In the genomic region with DNA sequence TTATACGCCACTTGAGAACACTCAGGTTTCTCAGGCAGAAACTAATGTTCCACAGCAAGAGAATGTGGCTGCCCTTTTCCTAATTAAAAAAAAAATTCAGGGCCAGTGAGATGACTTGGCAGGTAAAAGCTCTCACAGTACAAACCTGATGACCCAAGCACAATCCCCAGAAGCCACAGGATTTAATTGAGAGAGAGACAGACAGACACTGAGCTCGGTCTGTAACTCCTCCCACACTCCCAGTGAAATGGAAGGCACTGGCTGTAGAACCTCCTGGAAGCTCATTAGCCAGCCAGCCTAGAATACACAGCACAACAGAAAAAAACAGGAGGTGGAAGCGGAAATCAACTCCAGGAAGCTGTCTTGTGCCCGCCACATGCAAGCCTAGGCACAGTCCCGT, we compare ENCODE assay signal across 17 mouse cellular contexts. TPM values are rescaled to one million over a fixed set of nuclear protein-coding genes. Genes with fewer than 3 reads are reported as not detected.
DNase-seq lines count a peak whose midpoint lies in the region; ATAC-seq and TF ChIP-seq lines count a peak whose summit lies in the region.
"Had no signal": no experiment of that assay in that cellular context is flagged by ENCODE, and none has a peak within 500 bp of the region (broad histone marks: within the 10 kb centered on the region; RNA-seq: fewer than 3 reads in every experiment).

No protein-coding gene starts in this region.

- H3K27me3 ChIP-seq in liver, adult 2 months (ENCODE audit: control insufficient read depth, insufficient read depth, low read length), result no peaks in the 10 kb centered on the region
- H3K27me3 ChIP-seq: heart, embryonic 15.5 days; hindbrain, embryonic 12.5 days; midbrain, embryonic 12.5 days had no signal

- H3K36me3 ChIP-seq in liver, adult 2 months (ENCODE audit: control insufficient read depth, insufficient read depth, low read length), result no peaks in the 10 kb centered on the region
- H3K36me3 ChIP-seq in ES-E14 (ENCODE audit: control insufficient read depth, insufficient read depth, low read length, poor library complexity, severe bottlenecking), result no peaks in the 10 kb centered on the region
- H3K36me3 ChIP-seq: heart, embryonic 15.5 days had no signal

- in situ Hi-C loops in ES-E14 (cut with MboI; ENCODE audit: low sequenced_read_pairs in 2 of 2, unreplicated experiment in 2 of 2), result no loop called here

- H3K4me1 ChIP-seq in liver, adult 2 months (ENCODE audit: control insufficient read depth, insufficient read depth, low read length), result peaks cover 4% of the 10 kb centered on the region; the same call in 1 of the 2 replicates
- H3K4me1 ChIP-seq in ES-E14 (ENCODE audit: control insufficient read depth in 2 of 2, insufficient read depth in 2 of 2, low read length in 2 of 2, poor library complexity in 1 of 2), result peaks cover 2 to 29% of the 10 kb centered on the region in 2 experiments; a peak in 2 of 4 replicates

- no peak overlapping the region for H3K9ac ChIP-seq in liver, adult 2 months (ENCODE audit: low read depth, low read length)
- no peak overlapping the region; the same call in 1 of the 2 replicates for H3K9ac ChIP-seq in ES-E14 (ENCODE audit: insufficient read depth, low read depth, low read length, poor library complexity, severe bottlenecking)
- H3K9ac ChIP-seq: heart, embryonic 15.5 days; hindbrain, embryonic 12.5 days; midbrain, embryonic 12.5 days had no signal

- intact Hi-C loops in left cerebral cortex, postnatal 10 days (cut with DNase I), result loop anchor here (5.0 kb wide), 1 partner anchor 33 kb away; the partner anchor contains the start of gene Atmin
- intact Hi-C loops in left cerebral cortex, adult 2 months (cut with DNase I), result no loop called here

- WGBS in liver, adult 2 months, result 61% methylated on average over 5 of the region's 5 CpGs

- TF ChIP-seq POLR2A in liver, adult 2 months (IDR thresholded peaks at IDR 0.05; ENCODE audit: extremely low read depth, insufficient read depth, low read length), result no peak
- no peak for TF ChIP-seq POLR2A in brain, embryonic 14.5 days (IDR thresholded peaks at IDR 0.05; ENCODE audit: borderline replicate concordance, extremely low read depth, insufficient read depth, insufficient read length, poor library complexity, severe bottlenecking)

- no peak for DNase-seq in liver, adult 2 months (ENCODE audit: extremely low read depth, low read depth, low spot score)
- DNase-seq in liver, result no peak
- no peak for DNase-seq in ES-E14 (ENCODE audit: low read depth, low spot score)
- DNase-seq in brain, embryonic 14.5 days (ENCODE audit: low read depth), result peak; percentile 8
- DNase-seq in kidney, postnatal 25 days, result peak; percentile 42 to 63
- no peak for DNase-seq in left cerebral cortex, postnatal 10 days (ENCODE audit: extremely low spot score in 1 of 2, low spot score in 2 of 2)
- DNase-seq in left cerebral cortex, adult 2 months (ENCODE audit: extremely low spot score in 1 of 2, low spot score in 2 of 2), result no peak
- DNase-seq: cerebellum, adult 9-11 months; gastrocnemius, postnatal 36 days; lung, adult 2 months; right cerebral cortex, postnatal 25 days; thymus, adult 2 months had no signal

- no peak for TF ChIP-seq CTCF in liver, adult 2 months (IDR thresholded peaks at IDR 0.05; ENCODE audit: low read depth, low read length)
- no peak for TF ChIP-seq CTCF in brain, embryonic 14.5 days (IDR thresholded peaks at IDR 0.05; ENCODE audit: borderline replicate concordance, extremely low read depth, insufficient read depth, insufficient read length)
- TF ChIP-seq CTCF in left cerebral cortex, adult 2 months (IDR thresholded peaks at IDR 0.05), result no peak

- no peaks in the 10 kb centered on the region for H3K79me2 ChIP-seq in liver, adult 2 months (ENCODE audit: control insufficient read depth, insufficient read depth, low read length)

- H3K4me3 ChIP-seq in liver, adult 2 months (ENCODE audit: insufficient read depth, low read depth, low read length), result no peak overlapping the region
- no peak overlapping the region for H3K4me3 ChIP-seq in ES-E14 (ENCODE audit: insufficient read depth in 1 of 2, low read depth in 1 of 2, low read length in 2 of 2, poor library complexity in 1 of 2, severe bottlenecking in 1 of 2)
- H3K4me3 ChIP-seq in left cerebral cortex, adult 2 months, result no peak overlapping the region
- H3K4me3 ChIP-seq: heart, embryonic 15.5 days; hindbrain, embryonic 12.5 days; layer of hippocampus, adult 2 months; midbrain, embryonic 12.5 days had no signal

- no peak for ATAC-seq in monocyte, adult 5-6 weeks (replicated peaks; ENCODE audit: insufficient number of reproducible peaks, low FRiP score, low TSS enrichment, poor library complexity, severe bottlenecking)

- 0 out of 2 replicates have a peak overlapping the region, but pooled peaks have one; percentile 7 for H3K27ac ChIP-seq in liver, adult 2 months (replicated peaks; ENCODE audit: insufficient read depth, low read depth, low read length)
- peak overlapping the region; percentile 17; the same call in 1 of the 2 replicates for H3K27ac ChIP-seq in ES-E14 (ENCODE audit: insufficient read depth, low read depth, low read length, poor library complexity, severe bottlenecking)
- H3K27ac ChIP-seq in left cerebral cortex, adult 2 months, result no peak overlapping the region
- H3K27ac ChIP-seq: heart, embryonic 15.5 days; hindbrain, embryonic 12.5 days; layer of hippocampus, adult 2 months; midbrain, embryonic 12.5 days had no signal

- H3K9me3 ChIP-seq in ES-E14 (ENCODE audit: control insufficient read depth, insufficient read depth, low read depth, low read length), result no peaks in the 10 kb centered on the region
- H3K9me3 ChIP-seq: heart, embryonic 15.5 days; hindbrain, embryonic 12.5 days; midbrain, embryonic 12.5 days had no signal

TF ChIP-seq in ES-E14, 5 proteins besides CTCF, POLR2A, EP300 and RAD21:
- TF ChIP-seq ZNF384 (IDR thresholded peaks at IDR 0.05; ENCODE audit: low read depth, low read length), result no peak
- TF ChIP-seq MAFK (IDR thresholded peaks at IDR 0.05; ENCODE audit: insufficient read depth, low read depth, low read length), result no peak
- TF ChIP-seq CHD2 (IDR thresholded peaks at IDR 0.05; ENCODE audit: low read depth, low read length), result no peak
- TF ChIP-seq ZC3H11A (IDR thresholded peaks at IDR 0.05; ENCODE audit: borderline replicate concordance, low read depth, low read length), result no peak
- no peak for TF ChIP-seq HCFC1 (IDR thresholded peaks at IDR 0.05; ENCODE audit: borderline replicate concordance, insufficient read depth, low read length)

RNA-seq across cellular contexts. Expression of gene 1700030J22Rik, which starts 3.2 kb away (rescaled TPM):
- total RNA-seq in liver, adult 2 months (2014; rRNA removed), result 0.13 and 0.18 TPM in 2 replicates
- polyA plus RNA-seq in liver, adult 2 months (2012; rRNA removed), result 0.15 and 0.20 TPM in 2 replicates
- 1.1 and 1.3 TPM in 2 replicates for total RNA-seq in ES-E14 (2012; rRNA removed)
- polyA plus RNA-seq in brain, embryonic 14.5 days (2012; rRNA removed), result 3.9 and 6.0 TPM in 2 replicates
- 10 to 100 TPM; 11.3 to 12.5 TPM for total RNA-seq in left cerebral cortex, postnatal 10 days (2021)
- total RNA-seq in monocyte, adult 5-6 weeks (2017), result 0.29 to 1.3 TPM in 2 of 3 replicates, not detected in the other
- 10 to 100 TPM; 11.5 to 14.3 TPM for total RNA-seq in left cerebral cortex, adult 2 months (2021)

RNA-seq across cellular contexts. Expression of gene Gcsh, which starts 17.7 kb away (rescaled TPM):
- 146 and 161 TPM in 2 replicates for total RNA-seq in liver, adult 2 months (2014; rRNA removed)
- polyA plus RNA-seq in liver, adult 2 months (2012; rRNA removed), result 75.7 and 96.4 TPM in 2 replicates
- total RNA-seq in ES-E14 (2012; rRNA removed), result 134 and 195 TPM in 2 replicates
- 52.1 and 56.8 TPM in 2 replicates for polyA plus RNA-seq in brain, embryonic 14.5 days (2012; rRNA removed)
- total RNA-seq in left cerebral cortex, postnatal 10 days (2021), result 10 to 100 TPM; 43.3 to 43.7 TPM
- 9.1 to 13.1 TPM (median 10.7 TPM) in 3 replicates for total RNA-seq in monocyte, adult 5-6 weeks (2017)
- 10 to 100 TPM; 34.4 to 36.3 TPM for total RNA-seq in left cerebral cortex, adult 2 months (2021)

RNA-seq across cellular contexts. Expression of gene Atmin, which starts 32.4 kb away (rescaled TPM):
- 2.9 and 3.7 TPM in 2 replicates for total RNA-seq in liver, adult 2 months (2014; rRNA removed)
- polyA plus RNA-seq in liver, adult 2 months (2012; rRNA removed), result 3.9 and 4.1 TPM in 2 replicates
- 19.9 and 21.1 TPM in 2 replicates for total RNA-seq in ES-E14 (2012; rRNA removed)
- 24.3 and 32.6 TPM in 2 replicates for polyA plus RNA-seq in brain, embryonic 14.5 days (2012; rRNA removed)
- total RNA-seq in left cerebral cortex, postnatal 10 days (2021), result 10 to 100 TPM; 32.4 to 34.1 TPM
- total RNA-seq in monocyte, adult 5-6 weeks (2017), result 20.7 to 30.9 TPM (median 25.9 TPM) in 3 replicates
- total RNA-seq in left cerebral cortex, adult 2 months (2021), result 10 to 100 TPM; 73.9 to 76.0 TPM

RNA-seq across cellular contexts. Expression of gene Cenpn, which starts 54.1 kb away (rescaled TPM):
- 0.74 and 1.3 TPM in 2 replicates for total RNA-seq in liver, adult 2 months (2014; rRNA removed)
- polyA plus RNA-seq in liver, adult 2 months (2012; rRNA removed), result 0.44 and 0.72 TPM in 2 replicates
- 27.1 and 30.2 TPM in 2 replicates for total RNA-seq in ES-E14 (2012; rRNA removed)
- 12.0 and 20.0 TPM in 2 replicates for polyA plus RNA-seq in brain, embryonic 14.5 days (2012; rRNA removed)
- 1 to 10 TPM; 2.3 to 3.3 TPM for total RNA-seq in left cerebral cortex, postnatal 10 days (2021)
- total RNA-seq in monocyte, adult 5-6 weeks (2017), result 0.58 to 1.9 TPM (median 1.1 TPM) in 3 replicates
- 1 to 10 TPM in 1 of 2 experiments, under 1 TPM in 1; 0.97 to 2.0 TPM for total RNA-seq in left cerebral cortex, adult 2 months (2021)

RNA-seq across cellular contexts. Expression of gene Cmc2, which starts 54.4 kb away (rescaled TPM):
- 9.3 and 10.9 TPM in 2 replicates for total RNA-seq in liver, adult 2 months (2014; rRNA removed)
- polyA plus RNA-seq in liver, adult 2 months (2012; rRNA removed), result 4.2 and 5.2 TPM in 2 replicates
- total RNA-seq in ES-E14 (2012; rRNA removed), result 24.4 and 33.4 TPM in 2 replicates
- 13.2 and 13.5 TPM in 2 replicates for polyA plus RNA-seq in brain, embryonic 14.5 days (2012; rRNA removed)
- total RNA-seq in left cerebral cortex, postnatal 10 days (2021), result 10 to 100 TPM in 1 of 2 experiments, 1 to 10 TPM in 1; 10.0 to 11.3 TPM
- total RNA-seq in monocyte, adult 5-6 weeks (2017), result 4.8 to 15.3 TPM (median 11.9 TPM) in 3 replicates
- 10 to 100 TPM; 19.2 to 20.8 TPM for total RNA-seq in left cerebral cortex, adult 2 months (2021)

Comparison
In these comparisons a context has a peak if more than half of its experiments do, and no peak if none do; other contexts are left out.
1. DNase-seq: peak in brain, embryonic 14.5 days (single experiment) and kidney, postnatal 25 days (2 of 2); none in liver, adult 2 months (single experiment), liver (single experiment), ES-E14 (single experiment), left cerebral cortex, postnatal 10 days (0 of 2) and left cerebral cortex, adult 2 months (0 of 2).